Mouse (Mus musculus) CH12.LX (cell line): ENCODE measurements around the gene Hivep2. TPM values are rescaled to one million over a fixed set of nuclear protein-coding genes. Genes with fewer than 3 reads are reported as not detected.

Experiments used
- DNase-seq: peaks from one replicate; pipeline ENCODE4 v3.0.0-alpha.2; 2013; ENCODE audit errors: extremely low read depth
- H3K27ac ChIP-seq: 2 replicates; pipeline ENCODE4 v1.5.1; 2012; ENCODE audit warnings: low read depth, mild to moderate bottlenecking, control low read depth, moderate library complexity; ENCODE audit not compliant: insufficient read depth
- H3K27me3 ChIP-seq: replicated peaks from 2 replicates; pipeline ENCODE3; 2012; ENCODE audit warnings: inconsistent platforms
- H3K36me3 ChIP-seq, 2 experiments: replicated peaks in 1 of 2; 2 replicates each; pipeline versions ENCODE3 to v1.6.1; 2012; ENCODE audit warnings: inconsistent platforms in 1 of 2, low read length in 1 of 2, mild to moderate bottlenecking in 1 of 2, mixed read lengths in 1 of 2, moderate library complexity in 1 of 2; ENCODE audit not compliant: control insufficient read depth in 1 of 2, insufficient read depth in 1 of 2
- H3K4me1 ChIP-seq, 2 experiments: 2 replicates each; pipeline ENCODE4 v1.6.1; 2012; ENCODE audit warnings: inconsistent platforms in 1 of 2, moderate library complexity in 1 of 2; ENCODE audit not compliant: insufficient read depth in 2 of 2, control insufficient read depth in 1 of 2
- H3K4me2 ChIP-seq: 2 replicates; pipeline ENCODE4 v1.6.1; 2012; ENCODE audit warnings: low read depth, mild to moderate bottlenecking, control low read depth; ENCODE audit not compliant: poor library complexity, insufficient read depth, severe bottlenecking
- H3K4me3 ChIP-seq, 3 experiments: fragments of 150-350 bp in 1 of 3; sonication (generic) in 1 of 3; replicated peaks in 1 of 3; 2 replicates each; pipeline versions ENCODE3 to v1.5.1; 2011 to 2012; ENCODE audit warnings: low read depth in 2 of 3, low read length in 2 of 3, mild to moderate bottlenecking in 2 of 3, moderate library complexity in 2 of 3, control low read depth in 1 of 3, improper control_type of control experiment in 1 of 3, inconsistent platforms in 1 of 3, mixed read lengths in 1 of 3; ENCODE audit not compliant: poor library complexity in 1 of 3
- H3K79me2 ChIP-seq: replicated peaks from 2 replicates; pipeline ENCODE4 v1.6.1; 2012; ENCODE audit warnings: mild to moderate bottlenecking, moderate library complexity; ENCODE audit not compliant: control insufficient read depth, poor library complexity, insufficient read depth, severe bottlenecking; ENCODE audit errors: extremely low read depth
- H3K9ac ChIP-seq: 2 replicates; pipeline ENCODE4 v1.6.1; 2012; ENCODE audit warnings: low read depth, mild to moderate bottlenecking, control low read depth, moderate library complexity; ENCODE audit not compliant: insufficient read depth
- H3K9me3 ChIP-seq: replicated peaks from 2 replicates; pipeline ENCODE3; 2012; ENCODE audit warnings: low read length, inconsistent platforms, mixed read lengths
- BHLHE40 ChIP-seq: IDR thresholded peaks from 2 replicates; pipeline ENCODE4 v1.6.1; 2011; ENCODE audit warnings: mild to moderate bottlenecking, low read depth, low read length, improper control_type of control experiment
- CHD1 ChIP-seq: IDR thresholded peaks from 2 replicates; pipeline ENCODE4 v1.6.1; 2012; ENCODE audit warnings: low read depth, low read length, improper control_type of control experiment, inconsistent platforms
- CHD2 ChIP-seq: IDR thresholded peaks from 2 replicates; pipeline ENCODE4 v1.6.1; 2011; ENCODE audit warnings: low read length, improper control_type of control experiment
- CTCF ChIP-seq, 2 experiments: IDR thresholded peaks in 1 of 2; conservative IDR thresholded peaks in 1 of 2; 2 replicates each; pipeline ENCODE4 v1.5.1; 2011 to 2012; ENCODE audit warnings: low read depth in 2 of 2, low read length in 2 of 2, improper control_type of control experiment in 1 of 2, inconsistent platforms in 1 of 2, mild to moderate bottlenecking in 1 of 2, moderate library complexity in 1 of 2
- ELF1 ChIP-seq: IDR thresholded peaks from 2 replicates; pipeline ENCODE4 v1.6.1; 2014; ENCODE audit warnings: low read depth, mild to moderate bottlenecking, inconsistent platforms, low read length, improper control_type of control experiment
- GABPA ChIP-seq: IDR thresholded peaks from 2 replicates; pipeline ENCODE4 v1.6.1; 2012; ENCODE audit warnings: low read depth, low read length, improper control_type of control experiment, inconsistent platforms; ENCODE audit not compliant: insufficient replicate concordance
- HCFC1 ChIP-seq: IDR thresholded peaks from 2 replicates; pipeline ENCODE4 v1.6.1; 2012; ENCODE audit warnings: low read depth, mild to moderate bottlenecking, inconsistent platforms, low read length, improper control_type of control experiment
- IRF4 ChIP-seq: IDR thresholded peaks from 2 replicates; pipeline ENCODE4 v1.6.1; 2014; ENCODE audit warnings: low read depth, mild to moderate bottlenecking, inconsistent platforms, low read length, improper control_type of control experiment
- JUN ChIP-seq: IDR thresholded peaks from 2 replicates; pipeline ENCODE4 v1.6.1; 2011; ENCODE audit warnings: low read depth, mild to moderate bottlenecking, low read length, improper control_type of control experiment, moderate library complexity; ENCODE audit not compliant: insufficient read depth
- JUND ChIP-seq: conservative IDR thresholded peaks from 2 replicates; pipeline ENCODE4 v1.6.1; 2011; ENCODE audit warnings: low read depth, low read length, improper control_type of control experiment
- MAFK ChIP-seq: IDR thresholded peaks from 2 replicates; pipeline ENCODE4 v1.6.1; 2011; ENCODE audit warnings: low read length, improper control_type of control experiment; ENCODE audit not compliant: insufficient replicate concordance
- MAZ ChIP-seq: IDR thresholded peaks from 2 replicates; pipeline ENCODE4 v1.6.1; 2012; ENCODE audit warnings: low read depth, mild to moderate bottlenecking, inconsistent platforms, low read length, improper control_type of control experiment, moderate library complexity
- MEF2A ChIP-seq: IDR thresholded peaks from 2 replicates; pipeline ENCODE4 v1.6.1; 2014; ENCODE audit warnings: low read depth, mild to moderate bottlenecking, inconsistent platforms, low read length, improper control_type of control experiment, borderline replicate concordance
- MXI1 ChIP-seq: IDR thresholded peaks from 2 replicates; pipeline ENCODE4 v1.6.1; 2011; ENCODE audit warnings: mild to moderate bottlenecking, low read depth, low read length, improper control_type of control experiment
- NRF1 ChIP-seq: IDR thresholded peaks from 2 replicates; pipeline ENCODE4 v1.6.1; 2014; ENCODE audit warnings: low read depth, mild to moderate bottlenecking, inconsistent platforms, low read length, improper control_type of control experiment, moderate library complexity
- POLR2A ChIP-seq: IDR thresholded peaks from 2 replicates; pipeline ENCODE4 v1.6.1; 2011; ENCODE audit warnings: low read depth, mild to moderate bottlenecking, improper control_type of control experiment, low read length
- SIN3A ChIP-seq: IDR thresholded peaks from 2 replicates; pipeline ENCODE4 v1.6.1; 2012; ENCODE audit warnings: low read length, improper control_type of control experiment, inconsistent platforms
- TBP ChIP-seq: conservative IDR thresholded peaks from 2 replicates; pipeline ENCODE4 v1.6.1; 2011; ENCODE audit warnings: low read depth, low read length, improper control_type of control experiment
- ZKSCAN1 ChIP-seq: IDR thresholded peaks from 2 replicates; pipeline ENCODE4 v1.6.1; 2012; ENCODE audit warnings: low read depth, inconsistent platforms, low read length, improper control_type of control experiment, borderline replicate concordance
- ZMIZ1 ChIP-seq: IDR thresholded peaks from 2 replicates; pipeline ENCODE4 v1.6.1; 2012; ENCODE audit warnings: low read depth, mild to moderate bottlenecking, inconsistent platforms, low read length, improper control_type of control experiment
- ZNF384 ChIP-seq: IDR thresholded peaks from 2 replicates; pipeline ENCODE4 v1.6.1; 2012; ENCODE audit warnings: low read depth, low read length, improper control_type of control experiment, inconsistent platforms
- dilution Hi-C: fragments of 300-500 bp; cut with MboI; formaldehyde crosslinking; loops from 2 replicates; pipeline ENCODE4 v1.14.3; 2020; ENCODE audit warnings: low sequenced_read_pairs; ENCODE audit not compliant: extremely low pct_unique_long_range_greater_than_20kb, extremely low pct_ligation_motif_present
- in situ Hi-C: fragments of 300-500 bp; cut with MboI; formaldehyde crosslinking; loops from 3 replicates; pipeline ENCODE4 v1.14.3; 2019; ENCODE audit warnings: low sequenced_read_pairs, low pct_ligation_motif_present, low pct_unique_long_range_greater_than_20kb, mixed read lengths
- polyA plus RNA-seq: library from polyadenylated mRNA; unstranded; fragments of >175 nt; gene quantifications from 2 replicates; pipeline ENCODE4 v1.2.1, GENCODE M21; 2012; ENCODE audit warnings: low read depth; ENCODE audit not compliant: insufficient read length
- total RNA-seq, 2 experiments: library from RNA; depleted of rRNA; stranded (reverse); fragments of 300-350 nt in 1 of 2; fragments of >200 nt in 1 of 2; gene quantifications; 2 replicates each; pipeline ENCODE4 v1.2.3; 2012 to 2014

Gene Hivep2
- total and polyA plus RNA-seq, 3 experiments = 0.59 to 2.7 (median 1.4) TPM

DNA sequence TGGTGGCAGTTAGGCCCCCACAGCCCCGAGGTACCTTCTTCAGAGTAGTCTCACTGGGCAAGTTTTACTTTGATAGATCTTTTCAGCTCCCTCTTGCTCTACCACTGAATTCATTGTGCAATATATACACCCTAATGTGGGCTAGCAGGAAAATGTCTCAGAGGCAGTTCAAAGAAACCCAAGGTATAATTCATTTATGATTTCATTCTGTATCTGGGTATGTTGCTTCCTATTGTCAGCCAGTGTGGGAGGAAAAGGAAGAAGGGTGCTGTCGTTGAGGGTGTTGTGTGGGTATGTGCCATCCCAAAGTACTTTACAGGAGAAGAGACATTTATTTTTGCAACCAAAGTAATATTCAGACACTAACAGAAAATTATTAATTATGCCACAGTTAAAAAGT is 92.9 kb downstream of the Hivep2 start:
- H3K27ac ChIP-seq = no peak overlapping the region
- no peak overlapping the region for H3K4me2 ChIP-seq
- H3K36me3 ChIP-seq = no peaks in the 10 kb centered on the region
- peaks cover 29 to 61% of the 10 kb centered on the region in 2 experiments for H3K4me1 ChIP-seq
- no peak overlapping the region for H3K9ac ChIP-seq
- no peak overlapping the region for H3K4me3 ChIP-seq
- DNase-seq = no peak
- H3K27me3 ChIP-seq = no peaks in the 10 kb centered on the region
- H3K79me2 ChIP-seq = no peaks in the 10 kb centered on the region
- dilution Hi-C loops = no loop called here
- TF ChIP-seq JUN (no peak), GABPA (no peak)
- TF ChIP-seq, all 38 proteins: peak for 0
- in situ Hi-C loops = no loop called here
- H3K9me3 ChIP-seq = no peaks in the 10 kb centered on the region

DNA sequence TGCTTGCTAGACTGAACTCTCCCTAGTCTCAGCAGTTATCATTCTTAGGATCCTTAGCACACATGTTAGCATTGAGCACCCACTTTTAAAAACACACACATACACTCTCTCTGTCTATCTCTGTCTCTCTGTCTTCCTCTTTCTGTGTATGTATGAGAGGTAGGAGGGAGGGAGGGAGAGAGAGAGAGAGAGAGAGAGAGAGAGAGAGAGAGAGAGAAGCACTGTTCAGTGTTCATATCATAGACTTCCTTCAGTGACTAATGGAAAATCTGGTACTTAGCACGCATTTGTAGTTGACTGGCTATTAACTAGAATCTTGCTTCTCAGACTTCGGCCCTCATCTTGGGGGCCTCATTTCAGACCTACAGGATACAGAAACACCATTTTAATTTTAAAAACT is 93.7 kb downstream of the Hivep2 start:
- H3K27ac ChIP-seq = no peak overlapping the region
- no peaks in the 10 kb centered on the region for H3K79me2 ChIP-seq
- TF ChIP-seq NRF1 (no peak), MXI1 (no peak), CHD1 (no peak), MEF2A (no peak), ZNF384 (no peak), CHD2 (no peak), IRF4 (no peak), CTCF (conservative IDR thresholded peaks at IDR 0.05 in 1 of 2, IDR thresholded peaks at IDR 0.05 in 1 of 2; ENCODE audit: low read depth in 2 of 2, low read length in 2 of 2) (no peak), TBP (no peak), ELF1 (no peak), JUN (no peak), ZKSCAN1 (no peak), MAZ (no peak), POLR2A (no peak), MAFK (no peak), HCFC1 (no peak), SIN3A (no peak), BHLHE40 (no peak), JUND (no peak), ZMIZ1 (no peak)
- no peak overlapping the region for H3K4me3 ChIP-seq
- no peak overlapping the region for H3K4me2 ChIP-seq
- dilution Hi-C loops (no loop called here), in situ Hi-C loops (no loop called here)
- no peak overlapping the region for H3K9ac ChIP-seq
- H3K36me3 ChIP-seq = no peaks in the 10 kb centered on the region
- peaks cover 29 to 61% of the 10 kb centered on the region in 2 experiments for H3K4me1 ChIP-seq
- no peak for DNase-seq
- no peaks in the 10 kb centered on the region for H3K9me3 ChIP-seq
- H3K27me3 ChIP-seq = no peaks in the 10 kb centered on the region
